Mouse (Mus musculus) thymus, adult 2 months (tissue): Measurements from ENCODE around the gene Cbx6.

Experiments used
- CTCF ChIP-seq: fragments of 200-500 bp; IDR thresholded peaks from 2 replicates; pipeline ENCODE4 v1.5.1; 2012; ENCODE audit warnings: mild to moderate bottlenecking, control low read depth, low read length, moderate library complexity, borderline replicate concordance; ENCODE audit not compliant: control insufficient read depth, poor library complexity, insufficient read depth; ENCODE audit errors: extremely low read depth
- POLR2A ChIP-seq: fragments of 200-500 bp; IDR thresholded peaks from 2 replicates; pipeline ENCODE4 v1.6.1; 2012; ENCODE audit warnings: mild to moderate bottlenecking, low read length, control low read depth, moderate library complexity; ENCODE audit not compliant: control insufficient read depth, poor library complexity, insufficient read depth; ENCODE audit errors: extremely low read depth

DNA sequence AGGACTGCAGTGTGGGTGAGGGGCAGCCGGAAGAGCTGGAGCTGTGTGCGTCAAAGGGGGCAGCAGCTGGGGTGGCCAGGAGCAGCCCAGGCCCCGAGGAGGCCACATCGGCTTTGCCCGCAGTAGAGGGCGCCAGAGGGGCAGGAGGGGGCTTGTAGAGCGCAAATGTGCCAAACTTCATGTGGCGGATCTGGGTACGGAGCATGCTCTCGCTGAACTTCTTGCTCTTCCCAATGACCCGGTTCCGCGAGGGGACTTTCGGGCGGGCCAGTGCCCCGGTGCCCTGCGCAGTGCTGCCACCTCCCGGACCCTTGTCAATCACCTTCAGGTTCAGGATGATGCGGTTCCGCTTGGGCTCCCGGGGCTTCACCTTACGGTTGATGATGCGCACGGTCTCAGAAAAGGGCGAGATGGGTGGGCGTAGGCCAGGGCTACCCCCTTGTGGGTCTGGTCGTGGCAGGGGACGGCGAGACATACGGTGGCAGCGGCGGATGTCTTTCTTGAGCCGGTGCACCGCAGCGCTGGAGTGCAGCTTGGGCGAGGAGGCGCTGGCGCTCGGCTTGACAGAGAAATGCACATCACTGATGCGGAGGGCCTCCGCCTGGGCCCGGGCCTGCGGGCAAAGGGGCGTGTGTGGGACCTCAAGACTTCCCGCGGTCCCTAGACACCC lies 6.0 kb downstream of the Cbx6 start:
- TF ChIP-seq CTCF (no peak), POLR2A (no peak)
